Mouse (Mus musculus) thymus, adult 2 months (tissue): ENCODE measurements around the gene Gps1.

Source experiments
- CTCF ChIP-seq: fragments of 200-500 bp; IDR thresholded peaks from 2 replicates; pipeline ENCODE4 v1.5.1; 2012; ENCODE audit warnings: mild to moderate bottlenecking, control low read depth, low read length, moderate library complexity, borderline replicate concordance; ENCODE audit not compliant: control insufficient read depth, poor library complexity, insufficient read depth; ENCODE audit errors: extremely low read depth
- POLR2A ChIP-seq: fragments of 200-500 bp; IDR thresholded peaks from 2 replicates; pipeline ENCODE4 v1.6.1; 2012; ENCODE audit warnings: mild to moderate bottlenecking, low read length, control low read depth, moderate library complexity; ENCODE audit not compliant: control insufficient read depth, poor library complexity, insufficient read depth; ENCODE audit errors: extremely low read depth

- TF ChIP-seq POLR2A = no peak
- TF ChIP-seq CTCF = no peak
Measured at GRCm38 (mm10) chr11:120817358-120817757, 33.3 kb downstream of the Gps1 start.
